Mouse (Mus musculus): Measurements from ENCODE around the gene Trim31.

- TF ChIP-seq POLR2A (IDR thresholded peaks at IDR 0.05; ENCODE audit: extremely low read depth, insufficient read depth, low read length) = no peak
- no peak for TF ChIP-seq CTCF (IDR thresholded peaks at IDR 0.05; ENCODE audit: low read depth, low read length)
These were observed 44.5 kb downstream of the Trim31 start for GRCm38 (mm10) chr17:36942391-36942790.
